Mouse (Mus musculus): ENCODE data around the gene Ambra1. TPM values are rescaled to one million over a fixed set of nuclear protein-coding genes. Genes with fewer than 3 reads are reported as not detected.

Gene Ambra1
- polyA plus RNA-seq, 1 experiment from 2014 or later: 22.1 TPM

DNA sequence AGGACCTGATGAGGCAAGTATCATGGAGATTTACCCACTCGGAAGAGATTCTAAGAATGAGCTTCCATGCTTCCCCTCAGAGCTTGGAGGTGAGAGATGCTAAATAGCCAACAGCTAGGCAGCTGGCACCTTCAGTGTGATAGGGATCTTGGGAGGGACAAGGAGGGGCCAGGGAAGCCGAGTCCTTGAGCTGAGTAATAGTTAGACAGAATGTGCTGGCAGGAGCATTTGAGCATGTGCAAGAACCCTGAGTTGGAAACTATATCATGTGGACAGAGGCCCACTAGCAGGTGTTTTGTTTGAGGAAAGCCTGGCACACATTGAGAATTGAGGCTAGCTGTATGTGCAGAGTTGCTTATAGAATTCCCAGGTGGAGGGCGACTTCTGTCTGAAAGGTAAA lies 182.7 kb downstream of the Ambra1 start:
- H3K4me1 ChIP-seq: no peaks in the 10 kb centered on the region
- 85% methylated on average over 3 of the region's 3 CpGs for WGBS
- no peak for ATAC-seq (ENCODE audit: low FRiP score)
- H3K9me3 ChIP-seq: no peaks in the 10 kb centered on the region
- H3K27ac ChIP-seq: no peak overlapping the region
- H3K4me3 ChIP-seq (replicated peaks): no peak overlapping the region
- H3K27me3 ChIP-seq: no peaks in the 10 kb centered on the region
- H3K4me2 ChIP-seq: no peak overlapping the region
- H3K36me3 ChIP-seq (replicated peaks): peaks cover 72% of the 10 kb centered on the region
- H3K9ac ChIP-seq: no peak overlapping the region

DNA sequence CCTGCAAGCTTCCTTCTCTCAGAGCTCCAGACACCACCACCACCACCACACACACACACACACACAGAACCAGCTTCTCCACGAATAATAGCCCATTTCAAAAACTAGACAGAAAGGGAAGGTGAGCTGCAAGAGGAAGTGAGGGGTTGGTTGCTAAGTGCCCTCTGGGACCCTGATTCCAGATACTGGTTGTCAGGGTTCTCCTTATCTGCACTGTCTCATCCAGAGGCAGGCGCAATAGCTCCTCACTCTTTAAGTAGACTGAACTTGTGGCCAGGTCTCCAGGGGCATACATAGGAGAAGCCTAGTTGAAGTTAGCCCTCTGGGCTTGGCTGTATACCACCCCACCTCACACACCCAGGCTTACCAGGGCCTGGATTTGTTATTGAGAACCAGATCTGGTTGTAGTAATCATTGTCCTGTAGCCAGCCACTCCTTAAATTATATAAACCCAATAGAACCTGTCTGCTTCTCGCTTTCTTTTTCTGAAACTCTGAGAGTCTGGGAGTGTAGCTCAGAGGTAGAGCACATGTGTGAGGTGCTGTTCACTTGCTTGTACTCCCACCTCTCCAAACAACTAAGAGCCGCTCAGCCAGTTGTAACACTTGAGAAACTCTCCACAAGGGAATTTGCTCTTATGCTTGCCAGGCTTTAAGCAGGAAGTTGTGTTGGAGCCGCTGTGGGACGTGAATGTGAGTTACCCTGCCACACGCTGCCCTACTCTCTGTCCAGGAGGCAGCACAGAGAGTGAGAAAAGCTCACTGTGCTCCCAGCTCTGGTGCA lies 183.6 kb downstream of the Ambra1 start:
- 93% methylated on average over 7 of the region's 7 CpGs for WGBS
- H3K36me3 ChIP-seq (replicated peaks): peaks cover 81% of the 10 kb centered on the region
- no peak overlapping the region for H3K27ac ChIP-seq

DNA sequence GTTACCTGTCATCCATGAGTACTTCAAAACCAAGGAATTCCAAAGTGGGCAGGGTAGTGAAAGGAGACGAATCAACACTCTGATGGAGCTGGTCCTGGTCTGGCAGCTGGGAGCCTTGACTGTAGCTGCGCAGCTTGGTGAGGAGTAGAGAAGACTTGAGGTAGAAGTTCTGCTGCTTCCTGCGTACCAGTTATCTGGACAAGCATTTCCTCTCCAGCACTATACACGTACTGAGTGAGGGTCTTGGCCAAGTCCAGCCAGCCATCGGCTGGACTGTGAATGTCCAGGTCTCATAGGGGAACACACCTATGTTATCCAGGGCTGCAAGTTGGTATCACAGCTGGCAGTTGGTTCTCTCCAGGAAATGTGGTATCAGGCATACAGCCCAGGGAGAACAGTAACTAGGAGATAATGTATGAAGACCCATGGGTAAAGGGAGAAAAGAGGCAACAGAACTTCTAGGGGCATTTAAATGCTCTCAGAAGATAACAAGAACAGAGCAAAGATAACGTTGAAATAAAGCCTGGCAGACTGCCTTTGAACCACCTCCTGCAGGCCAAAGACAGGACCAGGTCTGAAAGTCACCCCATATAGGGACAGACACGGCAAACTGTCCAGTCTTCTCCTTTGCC lies 186.5 kb downstream of the Ambra1 start:
- WGBS: 93% methylated on average over 7 of the region's 7 CpGs
- Histone ChIP-seq H3K4me2 (no peak overlapping the region), H3K4me3 (replicated peaks) (no peak overlapping the region), H3K27ac (no peak overlapping the region), H3K9ac (no peak overlapping the region), H3K36me3 (replicated peaks) (peaks cover 69% of the 10 kb centered on the region), H3K27me3 (peaks cover 19% of the 10 kb centered on the region), H3K4me1 (peaks cover 5% of the 10 kb centered on the region), H3K9me3 (no peaks in the 10 kb centered on the region)
- ATAC-seq (ENCODE audit: low FRiP score): no peak

More for the DNA sequence above, 183.6 kb downstream of the Ambra1 start:
- H3K27me3 ChIP-seq: no peaks in the 10 kb centered on the region
- H3K4me1 ChIP-seq: no peaks in the 10 kb centered on the region
- no peak overlapping the region for H3K9ac ChIP-seq
- H3K4me3 ChIP-seq (replicated peaks): no peak overlapping the region
- ATAC-seq (ENCODE audit: low FRiP score): no peak
- no peak overlapping the region for H3K4me2 ChIP-seq
- H3K9me3 ChIP-seq: no peaks in the 10 kb centered on the region

DNA sequence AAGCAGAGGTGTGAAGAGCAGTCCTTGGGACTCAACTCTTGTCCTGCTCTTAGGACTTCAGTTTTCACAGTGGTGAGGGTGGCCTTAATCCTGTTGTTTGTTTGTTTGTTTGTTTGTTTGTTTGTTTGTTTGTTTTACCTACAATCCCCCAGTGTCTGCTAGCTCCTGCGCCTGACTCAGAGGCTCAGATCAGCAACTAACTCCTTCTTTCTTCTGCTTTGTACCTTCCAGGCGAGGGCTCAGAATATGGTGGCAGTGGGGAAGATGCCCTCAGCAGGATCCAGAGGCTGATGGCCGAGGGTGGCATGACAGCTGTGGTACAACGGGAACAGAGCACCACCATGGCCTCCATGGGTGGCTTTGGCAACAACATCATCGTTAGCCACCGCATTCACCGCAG lies 187.2 kb downstream of the Ambra1 start:
- Histone ChIP-seq H3K4me1 (peaks cover 11% of the 10 kb centered on the region), H3K4me2 (no peak overlapping the region), H3K27me3 (peaks cover 25% of the 10 kb centered on the region), H3K4me3 (replicated peaks) (no peak overlapping the region), H3K36me3 (replicated peaks) (peaks cover 63% of the 10 kb centered on the region), H3K9ac (no peak overlapping the region), H3K27ac (no peak overlapping the region), H3K9me3 (no peaks in the 10 kb centered on the region)
- ATAC-seq (ENCODE audit: low FRiP score): no peak
- WGBS: 97% methylated on average over 7 of the region's 7 CpGs

DNA sequence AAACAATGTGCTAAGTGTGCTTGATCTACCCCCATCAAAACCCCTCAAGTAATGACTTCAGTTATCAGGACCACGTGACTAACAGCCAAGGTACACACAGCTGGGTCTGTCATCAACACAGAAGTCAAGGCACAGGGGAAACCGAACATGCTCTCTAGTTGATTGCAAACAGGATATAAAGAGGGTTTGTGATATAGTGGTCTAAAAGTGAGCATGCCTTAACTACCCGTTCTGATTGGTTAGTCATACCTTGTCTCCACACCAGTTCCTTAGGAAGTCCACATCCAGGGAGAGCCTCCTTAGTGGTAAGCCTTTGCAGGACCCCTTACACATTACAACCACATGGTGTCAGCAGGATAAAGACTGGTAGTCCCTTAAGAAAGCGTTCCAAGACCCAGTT lies 190.2 kb downstream of the Ambra1 start:
- ATAC-seq (ENCODE audit: low FRiP score): no peak
- H3K4me1 ChIP-seq: peaks cover 33% of the 10 kb centered on the region
- H3K27ac ChIP-seq: no peak overlapping the region
- peaks cover 56% of the 10 kb centered on the region for H3K27me3 ChIP-seq
- H3K9ac ChIP-seq: no peak overlapping the region
- peaks cover 37% of the 10 kb centered on the region for H3K36me3 ChIP-seq (replicated peaks)
- H3K4me2 ChIP-seq: no peak overlapping the region
- no peaks in the 10 kb centered on the region for H3K9me3 ChIP-seq
- H3K4me3 ChIP-seq (replicated peaks): no peak overlapping the region
- 77% methylated on average over 4 of the region's 4 CpGs for WGBS

DNA sequence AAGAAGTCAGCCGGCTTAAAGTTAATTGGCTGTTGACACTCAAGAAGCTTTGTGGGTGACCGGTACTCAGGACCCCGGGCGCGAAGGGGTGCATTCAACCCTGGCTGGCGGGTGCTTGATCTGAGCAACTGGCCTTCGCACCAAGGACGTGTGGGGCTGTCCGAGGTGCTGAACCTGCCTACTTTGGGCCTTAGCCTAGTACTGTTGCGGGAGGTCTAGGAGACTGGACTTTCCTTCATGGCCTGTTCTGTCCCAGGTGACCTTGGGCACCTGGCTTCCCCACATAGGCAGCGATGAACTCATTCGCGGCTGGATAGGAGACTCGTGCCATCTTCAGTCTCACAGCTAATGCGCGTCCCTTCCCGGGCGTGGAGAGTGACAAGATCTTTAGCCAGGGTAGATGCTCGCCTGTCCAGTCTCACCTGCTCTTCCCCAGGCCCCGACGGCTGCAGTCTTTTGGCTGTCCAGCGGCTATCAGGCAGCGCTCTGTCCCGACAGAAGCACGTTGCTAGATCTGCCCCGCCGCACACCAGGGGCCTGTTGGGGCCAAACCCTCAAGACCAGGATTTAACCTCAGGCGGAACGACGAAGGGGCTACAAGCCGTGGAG lies 191.4 kb downstream of the Ambra1 start:
- ATAC-seq (ENCODE audit: low FRiP score): no peak; the same call in 1 of the 2 replicates
- 4% methylated on average over 31 of the region's 31 CpGs for WGBS
- H3K4me1 ChIP-seq: peaks cover 33% of the 10 kb centered on the region
- no peak overlapping the region for H3K27ac ChIP-seq
- H3K27me3 ChIP-seq: peaks cover 67% of the 10 kb centered on the region
- peak overlapping the region; percentile 62 for H3K4me3 ChIP-seq (replicated peaks)
- peak overlapping the region; percentile 91 for H3K4me2 ChIP-seq
- peak overlapping the region; percentile 52 for H3K9ac ChIP-seq
- peaks cover 28% of the 10 kb centered on the region for H3K36me3 ChIP-seq (replicated peaks)
- no peaks in the 10 kb centered on the region for H3K9me3 ChIP-seq

DNA sequence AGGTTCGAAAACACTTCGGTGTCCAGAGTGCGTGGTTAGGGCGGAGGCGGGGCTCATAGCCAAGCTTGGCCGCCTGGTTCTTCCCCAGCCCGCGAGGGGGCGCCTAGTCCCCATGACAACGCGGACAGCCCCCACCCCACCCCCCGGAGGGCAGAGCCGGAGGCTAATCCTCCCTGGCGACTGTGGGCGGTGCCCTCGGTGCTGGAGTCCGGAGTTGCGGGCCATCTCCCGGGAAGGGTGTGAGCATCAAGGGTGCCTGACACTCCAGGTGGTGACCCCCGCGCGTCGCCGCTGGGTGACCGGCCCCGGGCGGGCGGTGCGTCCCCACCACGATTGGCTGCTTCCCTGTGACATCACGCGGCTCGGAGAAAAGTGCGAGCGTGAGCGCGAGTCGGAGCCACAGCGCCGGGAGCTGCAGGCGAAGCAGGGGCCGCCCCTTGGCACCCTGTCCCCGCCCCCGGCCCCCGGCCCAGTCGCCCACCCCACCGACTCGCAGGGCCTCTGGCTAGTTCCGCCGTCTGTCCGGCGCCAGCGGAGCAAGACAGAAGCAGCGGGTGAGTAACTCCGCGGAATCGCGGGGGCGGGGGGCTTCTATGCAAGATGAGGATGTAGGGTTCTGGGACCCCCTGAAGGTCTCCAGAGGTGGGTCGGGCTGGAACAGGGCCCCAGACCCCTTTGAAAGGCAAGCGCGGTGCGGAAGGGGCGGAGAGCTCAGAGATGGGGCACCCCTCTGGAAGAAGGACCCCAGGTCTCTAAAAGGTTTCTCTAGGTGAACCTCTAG lies 192.0 kb downstream of the Ambra1 start:
- H3K9me3 ChIP-seq: no peaks in the 10 kb centered on the region
- under 1% methylated on average over 64 of the region's 64 CpGs for WGBS
- H3K27ac ChIP-seq: no peak overlapping the region
- H3K36me3 ChIP-seq (replicated peaks): peaks cover 21% of the 10 kb centered on the region
- ATAC-seq (ENCODE audit: low FRiP score): peak; percentile 75
- H3K4me1 ChIP-seq: peaks cover 33% of the 10 kb centered on the region
- H3K4me2 ChIP-seq: peak overlapping the region; percentile 91
- H3K4me3 ChIP-seq (replicated peaks): peak overlapping the region; percentile 62
- peak overlapping the region; percentile 52 for H3K9ac ChIP-seq
- H3K27me3 ChIP-seq: peaks cover 71% of the 10 kb centered on the region

DNA sequence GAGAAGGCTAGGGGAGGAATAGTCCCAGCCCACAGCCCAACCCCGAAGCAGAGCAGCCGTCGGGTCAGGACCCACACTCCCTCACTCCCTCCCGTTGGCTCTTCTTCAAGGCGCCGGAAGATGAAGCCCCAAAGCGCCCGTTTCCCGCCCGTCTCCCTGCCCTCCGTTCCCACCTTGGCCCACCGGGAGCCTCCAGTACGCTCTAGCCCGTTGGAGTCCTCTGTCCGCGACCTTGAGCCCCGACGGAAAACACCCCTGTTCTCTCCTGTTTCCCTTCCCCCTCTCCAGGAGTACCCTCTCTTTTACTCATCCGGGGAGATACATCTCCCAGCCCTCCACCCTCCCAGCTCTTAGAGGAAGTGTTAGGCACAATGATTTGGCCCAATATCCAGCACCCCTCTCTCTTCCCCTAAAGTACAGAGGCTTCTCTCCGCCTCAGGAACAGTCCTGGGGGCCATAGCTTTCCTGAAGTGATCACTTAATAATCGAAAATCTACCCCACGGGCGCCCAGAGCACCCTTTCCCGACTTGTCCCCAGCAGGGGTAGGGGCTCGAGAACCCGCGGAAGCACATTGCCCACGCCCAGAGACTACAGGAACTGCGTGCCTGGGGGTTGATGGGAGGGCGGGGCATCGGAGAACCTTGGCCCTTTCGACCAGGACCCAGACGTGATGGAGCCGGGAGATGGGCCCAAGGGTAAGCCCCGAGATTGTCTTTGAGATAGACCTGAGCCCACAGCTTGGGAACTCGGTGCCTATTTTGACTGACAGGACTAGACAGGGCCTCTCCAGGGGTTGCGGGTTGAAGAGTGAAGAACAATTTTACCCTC lies 192.9 kb downstream of the Ambra1 start:
- peaks cover 33% of the 10 kb centered on the region for H3K4me1 ChIP-seq
- peaks cover 13% of the 10 kb centered on the region for H3K36me3 ChIP-seq (replicated peaks)
- H3K27ac ChIP-seq: no peak overlapping the region
- peak overlapping the region; percentile 52; the same call in 1 of the 2 replicates for H3K9ac ChIP-seq
- H3K4me3 ChIP-seq (replicated peaks): peak overlapping the region; percentile 62
- WGBS: 3% methylated on average over 37 of the region's 37 CpGs
- H3K4me2 ChIP-seq: peak overlapping the region; percentile 91
- no peak; the same call in 1 of the 2 replicates for ATAC-seq (ENCODE audit: low FRiP score)
- no peaks in the 10 kb centered on the region for H3K9me3 ChIP-seq
- H3K27me3 ChIP-seq: peaks cover 71% of the 10 kb centered on the region

DNA sequence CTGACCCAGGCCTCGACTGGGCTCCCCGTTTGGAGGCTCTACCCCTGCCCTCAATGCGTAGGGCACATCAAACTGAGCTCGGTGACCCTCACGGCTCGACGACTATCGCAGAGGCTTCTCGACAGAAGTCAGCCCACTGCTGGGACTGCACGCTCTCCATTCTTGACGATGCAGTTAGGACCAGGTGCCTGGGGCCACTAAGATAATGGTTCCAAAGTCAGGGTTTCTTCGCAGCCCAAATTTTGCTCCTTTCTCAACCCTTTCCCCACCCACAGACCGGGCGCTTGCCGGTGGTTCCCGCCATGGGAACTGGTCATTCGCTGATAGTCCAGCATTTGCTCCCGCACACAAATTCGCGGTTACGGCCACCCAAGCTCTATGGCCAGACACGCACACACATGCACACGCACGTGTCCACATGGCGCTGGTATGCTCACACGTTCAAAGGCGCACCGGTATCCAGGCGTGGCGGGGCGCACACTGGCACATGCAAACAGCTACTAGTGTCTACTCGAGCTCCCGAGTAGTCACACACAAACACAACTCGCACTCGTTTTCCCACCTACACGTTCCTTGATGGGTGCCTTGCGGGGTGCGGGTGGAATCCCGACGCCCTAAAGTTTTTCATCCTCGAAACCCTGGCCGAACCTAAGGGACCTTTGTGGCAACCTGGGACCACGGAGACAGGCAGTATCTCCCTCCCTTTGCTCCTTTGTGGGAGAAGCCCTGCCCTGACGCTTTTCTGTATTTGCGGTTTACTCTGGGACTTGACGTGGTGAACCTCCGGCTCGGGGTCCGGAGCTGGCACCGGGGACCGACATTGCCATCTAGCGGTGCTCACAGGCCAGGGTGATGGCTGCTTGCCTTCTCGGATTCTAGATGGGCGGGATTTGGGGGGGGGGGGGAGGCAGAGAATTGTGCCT lies 193.7 kb downstream of the Ambra1 start:
- Histone ChIP-seq H3K9me3 (no peaks in the 10 kb centered on the region), H3K4me3 (replicated peaks) (peak overlapping the region; percentile 62), H3K4me1 (peaks cover 40% of the 10 kb centered on the region), H3K36me3 (replicated peaks) (peaks cover 8% of the 10 kb centered on the region), H3K27me3 (peaks cover 74% of the 10 kb centered on the region), H3K4me2 (peak overlapping the region; percentile 91), H3K9ac (no peak overlapping the region), H3K27ac (no peak overlapping the region)
- no peak for ATAC-seq (ENCODE audit: low FRiP score)
- 5% methylated on average over 54 of the region's 54 CpGs for WGBS

DNA sequence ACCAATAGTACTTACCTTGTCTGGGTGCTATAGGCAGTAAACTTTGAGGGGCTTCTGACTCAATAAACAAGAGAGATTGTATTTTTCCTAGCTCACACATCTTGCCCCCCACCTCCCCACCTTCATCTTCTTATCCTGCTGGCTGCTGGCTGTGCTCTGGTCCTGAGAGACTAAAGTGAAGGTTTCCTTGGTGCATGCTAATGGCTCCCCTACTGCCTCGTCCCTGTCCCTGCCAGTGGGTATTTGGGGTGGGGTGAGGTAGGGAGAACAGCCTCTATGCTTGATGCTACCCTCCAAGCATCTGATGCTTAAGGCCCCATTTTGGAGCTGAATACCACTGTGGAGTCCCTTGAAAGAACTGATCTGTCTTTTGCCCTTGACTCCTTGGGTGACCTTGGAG lies 194.8 kb downstream of the Ambra1 start:
- Histone ChIP-seq H3K9ac (no peak overlapping the region), H3K9me3 (no peaks in the 10 kb centered on the region), H3K27ac (no peak overlapping the region), H3K36me3 (replicated peaks) (peaks cover 10% of the 10 kb centered on the region; the same call in 1 of the 2 replicates), H3K4me3 (replicated peaks) (no peak overlapping the region), H3K27me3 (peaks cover 76% of the 10 kb centered on the region), H3K4me1 (peaks cover 47% of the 10 kb centered on the region), H3K4me2 (no peak overlapping the region)
- 67% methylated on average over 1 of the region's 1 CpGs for WGBS
- ATAC-seq (ENCODE audit: low FRiP score): no peak

Measured in forebrain, embryonic 12.5 days (tissue).